Mouse (Mus musculus) CH12.LX (cell line): ENCODE measurements around the gene Tmem106a. TPM values are rescaled to one million over a fixed set of nuclear protein-coding genes. Genes with fewer than 3 reads are reported as not detected.
"Not testable (repeated sequence)": the region's sequence is repeated elsewhere in the genome, so short reads cannot be mapped to it uniquely, and the experiment has no call there.

Experiments used
- DNase-seq: peaks from one replicate; pipeline ENCODE4 v3.0.0-alpha.2; 2013; ENCODE audit errors: extremely low read depth
- H3K27ac ChIP-seq: 2 replicates; pipeline ENCODE4 v1.5.1; 2012; ENCODE audit warnings: low read depth, mild to moderate bottlenecking, control low read depth, moderate library complexity; ENCODE audit not compliant: insufficient read depth
- H3K27me3 ChIP-seq: replicated peaks from 2 replicates; pipeline ENCODE3; 2012; ENCODE audit warnings: inconsistent platforms
- H3K36me3 ChIP-seq, 2 experiments: replicated peaks in 1 of 2; 2 replicates each; pipeline versions ENCODE3 to v1.6.1; 2012; ENCODE audit warnings: inconsistent platforms in 1 of 2, low read length in 1 of 2, mild to moderate bottlenecking in 1 of 2, mixed read lengths in 1 of 2, moderate library complexity in 1 of 2; ENCODE audit not compliant: control insufficient read depth in 1 of 2, insufficient read depth in 1 of 2
- H3K4me1 ChIP-seq, 2 experiments: 2 replicates each; pipeline ENCODE4 v1.6.1; 2012; ENCODE audit warnings: inconsistent platforms in 1 of 2, moderate library complexity in 1 of 2; ENCODE audit not compliant: insufficient read depth in 2 of 2, control insufficient read depth in 1 of 2
- H3K4me2 ChIP-seq: 2 replicates; pipeline ENCODE4 v1.6.1; 2012; ENCODE audit warnings: low read depth, mild to moderate bottlenecking, control low read depth; ENCODE audit not compliant: poor library complexity, insufficient read depth, severe bottlenecking
- H3K4me3 ChIP-seq, 3 experiments: fragments of 150-350 bp in 1 of 3; sonication (generic) in 1 of 3; replicated peaks in 1 of 3; 2 replicates each; pipeline versions ENCODE3 to v1.5.1; 2011 to 2012; ENCODE audit warnings: low read depth in 2 of 3, low read length in 2 of 3, mild to moderate bottlenecking in 2 of 3, moderate library complexity in 2 of 3, control low read depth in 1 of 3, improper control_type of control experiment in 1 of 3, inconsistent platforms in 1 of 3, mixed read lengths in 1 of 3; ENCODE audit not compliant: poor library complexity in 1 of 3
- H3K79me2 ChIP-seq: replicated peaks from 2 replicates; pipeline ENCODE4 v1.6.1; 2012; ENCODE audit warnings: mild to moderate bottlenecking, moderate library complexity; ENCODE audit not compliant: control insufficient read depth, poor library complexity, insufficient read depth, severe bottlenecking; ENCODE audit errors: extremely low read depth
- H3K9ac ChIP-seq: 2 replicates; pipeline ENCODE4 v1.6.1; 2012; ENCODE audit warnings: low read depth, mild to moderate bottlenecking, control low read depth, moderate library complexity; ENCODE audit not compliant: insufficient read depth
- H3K9me3 ChIP-seq: replicated peaks from 2 replicates; pipeline ENCODE3; 2012; ENCODE audit warnings: low read length, inconsistent platforms, mixed read lengths
- BHLHE40 ChIP-seq: IDR thresholded peaks from 2 replicates; pipeline ENCODE4 v1.6.1; 2011; ENCODE audit warnings: mild to moderate bottlenecking, low read depth, low read length, improper control_type of control experiment
- CHD1 ChIP-seq: IDR thresholded peaks from 2 replicates; pipeline ENCODE4 v1.6.1; 2012; ENCODE audit warnings: low read depth, low read length, improper control_type of control experiment, inconsistent platforms
- ELF1 ChIP-seq: IDR thresholded peaks from 2 replicates; pipeline ENCODE4 v1.6.1; 2014; ENCODE audit warnings: low read depth, mild to moderate bottlenecking, inconsistent platforms, low read length, improper control_type of control experiment
- ETS1 ChIP-seq: conservative IDR thresholded peaks from 2 replicates; pipeline ENCODE4 v1.6.1; 2012; ENCODE audit warnings: low read depth, mild to moderate bottlenecking, inconsistent platforms, low read length, improper control_type of control experiment, moderate library complexity
- HCFC1 ChIP-seq: IDR thresholded peaks from 2 replicates; pipeline ENCODE4 v1.6.1; 2012; ENCODE audit warnings: low read depth, mild to moderate bottlenecking, inconsistent platforms, low read length, improper control_type of control experiment
- KAT2A ChIP-seq: IDR thresholded peaks from 2 replicates; pipeline ENCODE4 v1.6.1; 2012; ENCODE audit warnings: low read length, improper control_type of control experiment, inconsistent platforms; ENCODE audit not compliant: insufficient replicate concordance
- MAFK ChIP-seq: IDR thresholded peaks from 2 replicates; pipeline ENCODE4 v1.6.1; 2011; ENCODE audit warnings: low read length, improper control_type of control experiment; ENCODE audit not compliant: insufficient replicate concordance
- MAZ ChIP-seq: IDR thresholded peaks from 2 replicates; pipeline ENCODE4 v1.6.1; 2012; ENCODE audit warnings: low read depth, mild to moderate bottlenecking, inconsistent platforms, low read length, improper control_type of control experiment, moderate library complexity
- MXI1 ChIP-seq: IDR thresholded peaks from 2 replicates; pipeline ENCODE4 v1.6.1; 2011; ENCODE audit warnings: mild to moderate bottlenecking, low read depth, low read length, improper control_type of control experiment
- MYC ChIP-seq: IDR thresholded peaks from 2 replicates; pipeline ENCODE4 v1.6.1; 2011; ENCODE audit warnings: low read depth, mild to moderate bottlenecking, improper control_type of control experiment, low read length
- NELFE ChIP-seq: IDR thresholded peaks from 2 replicates; pipeline ENCODE4 v1.6.1; 2011; ENCODE audit warnings: low read depth, low read length, improper control_type of control experiment
- PAX5 ChIP-seq: IDR thresholded peaks from 2 replicates; pipeline ENCODE4 v1.6.1; 2012; ENCODE audit warnings: low read length, inconsistent platforms, mixed read lengths
- POLR2A ChIP-seq: IDR thresholded peaks from 2 replicates; pipeline ENCODE4 v1.6.1; 2011; ENCODE audit warnings: low read depth, mild to moderate bottlenecking, improper control_type of control experiment, low read length
- POLR2AphosphoS2 ChIP-seq: IDR thresholded peaks from 2 replicates; pipeline ENCODE4 v1.6.1; 2011; ENCODE audit warnings: low read depth, low read length, improper control_type of control experiment
- RAD21 ChIP-seq: IDR thresholded peaks from 2 replicates; pipeline ENCODE4 v1.6.1; 2011; ENCODE audit warnings: low read depth, mild to moderate bottlenecking, low read length, improper control_type of control experiment, moderate library complexity
- SIN3A ChIP-seq: IDR thresholded peaks from 2 replicates; pipeline ENCODE4 v1.6.1; 2012; ENCODE audit warnings: low read length, improper control_type of control experiment, inconsistent platforms
- USF1 ChIP-seq: IDR thresholded peaks from 2 replicates; pipeline ENCODE4 v1.6.1; 2014; ENCODE audit warnings: low read depth, mild to moderate bottlenecking, inconsistent platforms, low read length, improper control_type of control experiment
- USF2 ChIP-seq: conservative IDR thresholded peaks from 2 replicates; pipeline ENCODE4 v1.6.1; 2011; ENCODE audit warnings: low read depth, low read length, improper control_type of control experiment
- ZKSCAN1 ChIP-seq: IDR thresholded peaks from 2 replicates; pipeline ENCODE4 v1.6.1; 2012; ENCODE audit warnings: low read depth, inconsistent platforms, low read length, improper control_type of control experiment, borderline replicate concordance
- ZMIZ1 ChIP-seq: IDR thresholded peaks from 2 replicates; pipeline ENCODE4 v1.6.1; 2012; ENCODE audit warnings: low read depth, mild to moderate bottlenecking, inconsistent platforms, low read length, improper control_type of control experiment
- ZNF384 ChIP-seq: IDR thresholded peaks from 2 replicates; pipeline ENCODE4 v1.6.1; 2012; ENCODE audit warnings: low read depth, low read length, improper control_type of control experiment, inconsistent platforms
- dilution Hi-C: fragments of 300-500 bp; cut with MboI; formaldehyde crosslinking; loops from 2 replicates; pipeline ENCODE4 v1.14.3; 2020; ENCODE audit warnings: low sequenced_read_pairs; ENCODE audit not compliant: extremely low pct_unique_long_range_greater_than_20kb, extremely low pct_ligation_motif_present
- in situ Hi-C: fragments of 300-500 bp; cut with MboI; formaldehyde crosslinking; loops from 3 replicates; pipeline ENCODE4 v1.14.3; 2019; ENCODE audit warnings: low sequenced_read_pairs, low pct_ligation_motif_present, low pct_unique_long_range_greater_than_20kb, mixed read lengths
- polyA plus RNA-seq: library from polyadenylated mRNA; unstranded; fragments of >175 nt; gene quantifications from 2 replicates; pipeline ENCODE4 v1.2.1, GENCODE M21; 2012; ENCODE audit warnings: low read depth; ENCODE audit not compliant: insufficient read length
- total RNA-seq, 2 experiments: library from RNA; depleted of rRNA; stranded (reverse); fragments of 300-350 nt in 1 of 2; fragments of >200 nt in 1 of 2; gene quantifications; 2 replicates each; pipeline ENCODE4 v1.2.3; 2012 to 2014

Tmem106a gene
- total and polyA plus RNA-seq, 3 experiments: 2.2 to 9.1 (median 2.8) TPM

GRCm38 (mm10) chr11:101639761-101640160, 57.7 kb downstream of the Tmem106a start:
- no peak for DNase-seq
- in situ Hi-C loops (no loop called here), dilution Hi-C loops (no loop called here)

DNA sequence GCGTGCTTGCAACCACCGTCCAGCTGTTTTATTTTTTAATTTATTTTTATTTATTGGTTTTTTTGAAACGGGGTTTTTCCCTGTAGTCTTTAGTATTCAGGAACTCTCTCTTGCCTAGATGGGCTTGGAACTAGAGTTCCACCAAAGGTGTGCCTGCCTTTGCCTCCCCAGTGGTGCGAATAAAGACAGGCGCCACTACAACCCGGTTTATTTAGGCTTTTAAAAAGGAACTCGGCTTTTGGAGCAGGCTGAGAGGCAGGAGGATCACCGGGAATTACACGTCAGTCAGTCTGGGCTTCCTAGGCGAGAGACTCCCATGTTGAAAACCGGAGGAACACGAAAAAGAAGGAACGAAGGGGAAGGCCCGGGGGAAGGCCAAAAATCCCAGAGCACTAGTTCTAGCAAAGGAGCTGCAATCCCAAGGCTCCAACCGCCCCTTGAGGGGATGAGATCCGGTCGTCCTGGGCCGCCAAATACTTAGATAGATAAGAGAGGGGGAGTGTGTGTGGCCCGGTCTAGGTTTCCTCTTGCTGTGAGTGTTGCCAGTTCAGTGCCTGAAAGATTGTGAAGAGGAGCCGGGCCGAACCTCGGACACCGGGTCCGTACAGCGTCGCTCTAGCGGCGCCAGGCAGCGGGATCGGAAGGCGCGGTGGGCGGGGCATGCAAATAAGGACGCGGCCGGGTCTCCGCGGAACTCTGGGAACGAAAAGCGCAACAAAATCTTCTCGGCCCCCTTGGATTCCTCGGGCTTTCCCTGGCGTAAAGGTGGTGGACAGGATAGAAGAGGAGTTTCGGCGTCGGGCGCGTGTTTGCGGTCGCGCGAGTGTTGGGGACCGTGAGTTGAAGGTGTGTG, 59.0 kb downstream of the Tmem106a start:
- peaks cover 4 to 18% of the 10 kb centered on the region in 2 experiments; a peak in 3 of 4 replicates for H3K4me1 ChIP-seq
- H3K9me3 ChIP-seq, in situ Hi-C loops, dilution Hi-C loops, H3K79me2 ChIP-seq, H3K27me3 ChIP-seq, H3K36me3 ChIP-seq: not testable (repeated sequence)
- peak overlapping the region; percentile 75 for H3K9ac ChIP-seq
- peak overlapping the region in 1 of 3 experiments; percentile 50 for H3K4me3 ChIP-seq
- TF ChIP-seq NELFE (peak; percentile 59), SIN3A (0 out of 2 replicates have a peak, but pooled peaks have one; percentile 10), POLR2A (peak; percentile 42; the same call in 1 of the 2 replicates), ZNF384 (0 out of 2 replicates have a peak, but pooled peaks have one; percentile 3), HCFC1 (0 out of 2 replicates have a peak, but pooled peaks have one; percentile 43)
- peak; percentile 57 for DNase-seq
- peak overlapping the region; percentile 52; the same call in 1 of the 2 replicates for H3K27ac ChIP-seq
- peak overlapping the region; percentile 79 for H3K4me2 ChIP-seq

More at GRCm38 (mm10) chr11:101639761-101640160, 57.7 kb downstream of the Tmem106a start:
- H3K27ac ChIP-seq: no peak overlapping the region
- TF ChIP-seq MYC (no peak), PAX5 (no peak), ELF1 (no peak), USF1 (no peak), CHD1 (no peak), MAZ (no peak), USF2 (no peak), MAFK (no peak), POLR2AphosphoS2 (no peak), KAT2A (no peak), POLR2A (no peak), ZMIZ1 (no peak), ZKSCAN1 (no peak), BHLHE40 (no peak), MXI1 (no peak), HCFC1 (no peak), ETS1 (no peak), RAD21 (no peak)
- H3K4me3 ChIP-seq: no peak overlapping the region
- H3K9me3 ChIP-seq: peaks cover 5% of the 10 kb centered on the region
- no peaks in the 10 kb centered on the region for H3K79me2 ChIP-seq
- H3K36me3 ChIP-seq: peaks cover 4 to 12% of the 10 kb centered on the region in 2 experiments
- H3K4me1 ChIP-seq: peaks cover 4 to 26% of the 10 kb centered on the region in 2 experiments; a peak in 3 of 4 replicates
- H3K9ac ChIP-seq: no peak overlapping the region
- no peak overlapping the region for H3K4me2 ChIP-seq
- H3K27me3 ChIP-seq: peaks cover 4% of the 10 kb centered on the region

Other genes with a start within 250 kb of the Tmem106a start
- gene G6pc, start 214.7 kb upstream of the Tmem106a start, total RNA-seq (2012; rRNA removed): 0.08 TPM in 1 of 2 replicates, not detected in the other
- gene G6pc, start 214.7 kb upstream of the Tmem106a start, total RNA-seq (2014; rRNA removed): not detected in 2 replicates
- not detected in 2 replicates for gene G6pc, start 214.7 kb upstream of the Tmem106a start, polyA plus RNA-seq
- 133 and 134 TPM in 2 replicates for gene Aarsd1, start 164.6 kb upstream of the Tmem106a start, total RNA-seq (2012; rRNA removed)
- 78.2 and 81.5 TPM in 2 replicates for gene Aarsd1, start 164.6 kb upstream of the Tmem106a start, total RNA-seq (2014; rRNA removed)
- gene Aarsd1, start 164.6 kb upstream of the Tmem106a start, polyA plus RNA-seq: 84.5 and 99.8 TPM in 2 replicates
- gene Gm27029, start 157.4 kb upstream of the Tmem106a start, total RNA-seq (2012; rRNA removed): 8.3 and 8.4 TPM in 2 replicates
- 1.7 and 2.3 TPM in 2 replicates for gene Gm27029, start 157.4 kb upstream of the Tmem106a start, total RNA-seq (2014; rRNA removed)
- 6.2 and 8.7 TPM in 2 replicates for gene Gm27029, start 157.4 kb upstream of the Tmem106a start, polyA plus RNA-seq
- 10.1 and 10.7 TPM in 2 replicates for gene Rundc1, start 157.2 kb upstream of the Tmem106a start, total RNA-seq (2012; rRNA removed)
- 6.4 and 6.8 TPM in 2 replicates for gene Rundc1, start 157.2 kb upstream of the Tmem106a start, total RNA-seq (2014; rRNA removed)
- gene Rundc1, start 157.2 kb upstream of the Tmem106a start, polyA plus RNA-seq: 12.7 and 13.5 TPM in 2 replicates
- gene Ptges3l, start 156.9 kb upstream of the Tmem106a start, total RNA-seq (2012; rRNA removed): 2.3 and 2.4 TPM in 2 replicates
- gene Ptges3l, start 156.9 kb upstream of the Tmem106a start, total RNA-seq (2014; rRNA removed): 1.9 and 2.3 TPM in 2 replicates
- 2.2 and 3.0 TPM in 2 replicates for gene Ptges3l, start 156.9 kb upstream of the Tmem106a start, polyA plus RNA-seq
- 3,039 and 3,055 TPM in 2 replicates for gene Rpl27, start 139.9 kb upstream of the Tmem106a start, total RNA-seq (2012; rRNA removed)
- 5,415 and 5,728 TPM in 2 replicates for gene Rpl27, start 139.9 kb upstream of the Tmem106a start, total RNA-seq (2014; rRNA removed)
- 881 and 909 TPM in 2 replicates for gene Rpl27, start 139.9 kb upstream of the Tmem106a start, polyA plus RNA-seq
- gene Ifi35, start 133.8 kb upstream of the Tmem106a start, total RNA-seq (2012; rRNA removed): 49.3 and 59.3 TPM in 2 replicates
- gene Ifi35, start 133.8 kb upstream of the Tmem106a start, total RNA-seq (2014; rRNA removed): 74.9 and 79.1 TPM in 2 replicates
- 63.7 and 67.6 TPM in 2 replicates for gene Ifi35, start 133.8 kb upstream of the Tmem106a start, polyA plus RNA-seq
- 2.8 and 3.4 TPM in 2 replicates for gene Rnd2, start 117.2 kb upstream of the Tmem106a start, total RNA-seq (2012; rRNA removed)
- gene Rnd2, start 117.2 kb upstream of the Tmem106a start, total RNA-seq (2014; rRNA removed): 1.1 and 1.4 TPM in 2 replicates
- 4.5 and 4.6 TPM in 2 replicates for gene Rnd2, start 117.2 kb upstream of the Tmem106a start, polyA plus RNA-seq
- gene Vat1, start 116.0 kb upstream of the Tmem106a start, total RNA-seq (2012; rRNA removed): 20.2 and 29.9 TPM in 2 replicates
- 14.5 and 14.9 TPM in 2 replicates for gene Vat1, start 116.0 kb upstream of the Tmem106a start, total RNA-seq (2014; rRNA removed)
- gene Vat1, start 116.0 kb upstream of the Tmem106a start, polyA plus RNA-seq: 46.0 and 49.4 TPM in 2 replicates
- gene Brca1, start 30.3 kb upstream of the Tmem106a start, total RNA-seq (2012; rRNA removed): 33.0 and 37.4 TPM in 2 replicates
- gene Brca1, start 30.3 kb upstream of the Tmem106a start, total RNA-seq (2014; rRNA removed): 37.5 and 41.4 TPM in 2 replicates
- gene Brca1, start 30.3 kb upstream of the Tmem106a start, polyA plus RNA-seq: 31.1 and 31.3 TPM in 2 replicates
- gene Nbr1, start 30.1 kb upstream of the Tmem106a start, total RNA-seq (2012; rRNA removed): 39.4 and 52.2 TPM in 2 replicates
- 44.7 and 48.3 TPM in 2 replicates for gene Nbr1, start 30.1 kb upstream of the Tmem106a start, total RNA-seq (2014; rRNA removed)
- gene Nbr1, start 30.1 kb upstream of the Tmem106a start, polyA plus RNA-seq: 39.3 and 44.8 TPM in 2 replicates
- gene Gm11634, start 17.0 kb downstream of the Tmem106a start, total RNA-seq (2012; rRNA removed): not detected in 2 replicates
- not detected in 2 replicates for gene Gm11634, start 17.0 kb downstream of the Tmem106a start, total RNA-seq (2014; rRNA removed)
- gene Gm11634, start 17.0 kb downstream of the Tmem106a start, polyA plus RNA-seq: not detected in 2 replicates
- 22.2 and 28.5 TPM in 2 replicates for gene Rdm1, start 45.0 kb downstream of the Tmem106a start, total RNA-seq (2012; rRNA removed)
- 18.5 and 19.2 TPM in 2 replicates for gene Rdm1, start 45.0 kb downstream of the Tmem106a start, total RNA-seq (2014; rRNA removed)
- 9.6 and 12.3 TPM in 2 replicates for gene Rdm1, start 45.0 kb downstream of the Tmem106a start, polyA plus RNA-seq
- gene Arl4d, start 83.3 kb downstream of the Tmem106a start, total RNA-seq (2012; rRNA removed): 0.81 and 1.1 TPM in 2 replicates
- gene Arl4d, start 83.3 kb downstream of the Tmem106a start, total RNA-seq (2014; rRNA removed): 0.59 and 0.68 TPM in 2 replicates
- gene Arl4d, start 83.3 kb downstream of the Tmem106a start, polyA plus RNA-seq: 1.1 and 1.2 TPM in 2 replicates
- 33.4 and 40.1 TPM in 2 replicates for gene Dhx8, start 150.7 kb downstream of the Tmem106a start, total RNA-seq (2012; rRNA removed)
- 22.4 and 24.3 TPM in 2 replicates for gene Dhx8, start 150.7 kb downstream of the Tmem106a start, total RNA-seq (2014; rRNA removed)
- gene Dhx8, start 150.7 kb downstream of the Tmem106a start, polyA plus RNA-seq: 57.7 and 61.7 TPM in 2 replicates
- 3.1 and 4.2 TPM in 2 replicates for gene Etv4, start 203.1 kb downstream of the Tmem106a start, total RNA-seq (2012; rRNA removed)
- 2.4 and 2.9 TPM in 2 replicates for gene Etv4, start 203.1 kb downstream of the Tmem106a start, total RNA-seq (2014; rRNA removed)
- 2.0 and 2.4 TPM in 2 replicates for gene Etv4, start 203.1 kb downstream of the Tmem106a start, polyA plus RNA-seq